Mouse (Mus musculus): ENCODE results near the gene Zfp780b.
"Not testable (repeated sequence)": the region's sequence is repeated elsewhere in the genome, so short reads cannot be mapped to it uniquely, and the experiment has no call there.

- not testable (repeated sequence) for TF ChIP-seq USF1 (IDR thresholded peaks at IDR 0.05; ENCODE audit: low read depth); FOSL1 (IDR thresholded peaks at IDR 0.05; ENCODE audit: insufficient read depth, low read length, poor library complexity, severe bottlenecking)
Observed at GRCm38 (mm10) chr7:27949451-27949850, 29.5 kb downstream of the Zfp780b start.

Measured in C2C12 (cell line).